ENCODE assay signal across 7 mouse cellular contexts in genomic region chr17:21536096-21536495, GRCm38 (mm10). TPM values are rescaled to one million over a fixed set of nuclear protein-coding genes. Genes with fewer than 3 reads are reported as not detected.
DNase-seq lines count a peak whose midpoint lies in the region; ATAC-seq lines count a peak whose summit lies in the region.

No protein-coding gene starts in this region.

- no peak for ATAC-seq in megakaryocyte, adult 5-6 weeks (ENCODE audit: poor library complexity, severe bottlenecking)
- no peak for ATAC-seq in forebrain, embryonic 11.5 days (replicated peaks; ENCODE audit: low FRiP score)
- no peak for ATAC-seq in liver, embryonic 11.5 days (replicated peaks; ENCODE audit: low FRiP score)
- no peak for ATAC-seq in stomach, embryonic 15.5 days (ENCODE audit: insufficient read depth, low FRiP score, low read depth)

- 38% methylated on average over 7 of the region's 7 CpGs for WGBS in forebrain, embryonic 11.5 days
- 24% methylated on average over 7 of the region's 7 CpGs for WGBS in liver, embryonic 11.5 days
- 33% methylated on average over 7 of the region's 7 CpGs for WGBS in stomach, embryonic 15.5 days

- no peak overlapping the region for H3K27ac ChIP-seq in forebrain, embryonic 11.5 days (ENCODE audit: low read depth, low read length)
- no peak overlapping the region for H3K27ac ChIP-seq in liver, embryonic 11.5 days (ENCODE audit: low read depth, low read length)
- H3K27ac ChIP-seq in stomach, embryonic 15.5 days, result no peak overlapping the region

- H3K9ac ChIP-seq in forebrain, embryonic 11.5 days (ENCODE audit: low read length), result peak overlapping the region; percentile 56
- peak overlapping the region; percentile 55 for H3K9ac ChIP-seq in liver, embryonic 11.5 days (ENCODE audit: low read depth, low read length)
- H3K9ac ChIP-seq in stomach, embryonic 15.5 days, result no peak overlapping the region

- peak overlapping the region; percentile 65; the same call in 1 of the 2 replicates for H3K4me2 ChIP-seq in forebrain, embryonic 11.5 days (ENCODE audit: low read depth, low read length, severe bottlenecking)
- H3K4me2 ChIP-seq in liver, embryonic 11.5 days, result peak overlapping the region; percentile 70
- peak overlapping the region; percentile 65 for H3K4me2 ChIP-seq in stomach, embryonic 15.5 days

- H3K27me3 ChIP-seq in megakaryocyte, embryonic 14.5 days (replicated peaks), result no peaks in the 10 kb centered on the region
- H3K27me3 ChIP-seq in forebrain, embryonic 11.5 days (ENCODE audit: control insufficient read depth, insufficient read depth, low read length), result no peaks in the 10 kb centered on the region
- no peaks in the 10 kb centered on the region for H3K27me3 ChIP-seq in liver, embryonic 11.5 days (replicated peaks; ENCODE audit: control insufficient read depth, insufficient read depth, low read length)
- no peaks in the 10 kb centered on the region for H3K27me3 ChIP-seq in stomach, embryonic 15.5 days (replicated peaks)

- DNase-seq in forebrain, embryonic 11.5 days (ENCODE audit: low spot score), result no peak
- no peak for DNase-seq in liver, embryonic 11.5 days (ENCODE audit: low spot score)
- no peak for DNase-seq in urinary bladder, postnatal 4 days (ENCODE audit: low spot score in 2 of 2)
- DNase-seq in MN1 (ENCODE audit: low spot score), result no peak

- peaks cover 33% of the 10 kb centered on the region for H3K36me3 ChIP-seq in megakaryocyte, embryonic 14.5 days (replicated peaks; ENCODE audit: low read length)
- H3K36me3 ChIP-seq in forebrain, embryonic 11.5 days (ENCODE audit: control insufficient read depth, insufficient read depth, low read length), result no peaks in the 10 kb centered on the region
- H3K36me3 ChIP-seq in liver, embryonic 11.5 days (ENCODE audit: control insufficient read depth, insufficient read depth, low read length), result no peaks in the 10 kb centered on the region
- no peaks in the 10 kb centered on the region for H3K36me3 ChIP-seq in stomach, embryonic 15.5 days

- H3K9me3 ChIP-seq in megakaryocyte, embryonic 14.5 days, result no peaks in the 10 kb centered on the region
- no peaks in the 10 kb centered on the region for H3K9me3 ChIP-seq in forebrain, embryonic 11.5 days (ENCODE audit: control insufficient read depth, low read length)
- H3K9me3 ChIP-seq in liver, embryonic 11.5 days (ENCODE audit: control insufficient read depth, low read length), result no peaks in the 10 kb centered on the region
- no peaks in the 10 kb centered on the region for H3K9me3 ChIP-seq in stomach, embryonic 15.5 days

- H3K4me3 ChIP-seq in megakaryocyte, embryonic 14.5 days (replicated peaks), result peak overlapping the region; percentile 95
- H3K4me3 ChIP-seq in forebrain, embryonic 11.5 days (ENCODE audit: low read depth, low read length), result peak overlapping the region; percentile 41; the same call in 1 of the 2 replicates
- peak overlapping the region; percentile 59 for H3K4me3 ChIP-seq in liver, embryonic 11.5 days (ENCODE audit: low read depth, low read length)
- peak overlapping the region; percentile 53 for H3K4me3 ChIP-seq in stomach, embryonic 15.5 days (replicated peaks)

- peaks cover 44% of the 10 kb centered on the region for H3K4me1 ChIP-seq in megakaryocyte, embryonic 14.5 days
- H3K4me1 ChIP-seq in forebrain, embryonic 11.5 days (replicated peaks; ENCODE audit: control insufficient read depth, insufficient read depth, low read length), result peaks cover 7% of the 10 kb centered on the region; the same call in 1 of the 2 replicates
- H3K4me1 ChIP-seq in liver, embryonic 11.5 days (replicated peaks; ENCODE audit: control insufficient read depth, insufficient read depth, low read length), result peaks cover 8% of the 10 kb centered on the region; the same call in 1 of the 2 replicates
- H3K4me1 ChIP-seq in stomach, embryonic 15.5 days, result peaks cover 13% of the 10 kb centered on the region

RNA-seq across cellular contexts. Expression of gene Zfp52, which starts 0.8 kb away (rescaled TPM):
- 1.1 TPM in 1 of 2 replicates, not detected in the other for polyA plus RNA-seq in megakaryocyte, embryonic 14.5 days (2012; ENCODE audit: insufficient read depth, low replicate concordance)
- 20.2 and 25.4 TPM in 2 replicates for total RNA-seq in megakaryocyte, adult 5-6 weeks (2015)
- 31.0 and 36.1 TPM in 2 replicates for total RNA-seq in megakaryocyte, adult 5-6 weeks (2017)
- polyA plus RNA-seq in forebrain, embryonic 11.5 days (2014; fragmentation: Nextera tagmentation; extraction: Ambion mirVana), result 1.2 and 1.3 TPM in 2 replicates
- polyA plus RNA-seq in liver, embryonic 11.5 days (2014; fragmentation: Nextera tagmentation; extraction: Ambion mirVana), result 1.7 and 2.5 TPM in 2 replicates
- 5.1 and 5.9 TPM in 2 replicates for polyA plus RNA-seq in stomach, embryonic 15.5 days (2015; fragmentation: Nextera tagmentation; extraction: Ambion mirVana)

RNA-seq across cellular contexts. Expression of gene Zfp948, which starts 30.7 kb away (rescaled TPM):
- 1.5 TPM in 1 of 2 replicates, not detected in the other for polyA plus RNA-seq in megakaryocyte, embryonic 14.5 days (2012; ENCODE audit: insufficient read depth, low replicate concordance)
- 2.0 and 3.4 TPM in 2 replicates for total RNA-seq in megakaryocyte, adult 5-6 weeks (2015)
- total RNA-seq in megakaryocyte, adult 5-6 weeks (2017), result 1.8 and 3.0 TPM in 2 replicates
- 16.3 and 18.6 TPM in 2 replicates for polyA plus RNA-seq in forebrain, embryonic 11.5 days (2014; fragmentation: Nextera tagmentation; extraction: Ambion mirVana)
- polyA plus RNA-seq in liver, embryonic 11.5 days (2014; fragmentation: Nextera tagmentation; extraction: Ambion mirVana), result 13.7 and 14.9 TPM in 2 replicates
- 16.0 and 16.3 TPM in 2 replicates for polyA plus RNA-seq in stomach, embryonic 15.5 days (2015; fragmentation: Nextera tagmentation; extraction: Ambion mirVana)

RNA-seq across cellular contexts. Expression of gene Zfp53, which starts 47.3 kb away (rescaled TPM):
- polyA plus RNA-seq in megakaryocyte, embryonic 14.5 days (2012; ENCODE audit: insufficient read depth, low replicate concordance), result 2.9 TPM in 1 of 2 replicates, not detected in the other
- 23.9 and 25.5 TPM in 2 replicates for total RNA-seq in megakaryocyte, adult 5-6 weeks (2015)
- 13.7 and 16.0 TPM in 2 replicates for total RNA-seq in megakaryocyte, adult 5-6 weeks (2017)
- polyA plus RNA-seq in forebrain, embryonic 11.5 days (2014; fragmentation: Nextera tagmentation; extraction: Ambion mirVana), result 9.6 TPM in 2 replicates
- 7.5 and 7.8 TPM in 2 replicates for polyA plus RNA-seq in liver, embryonic 11.5 days (2014; fragmentation: Nextera tagmentation; extraction: Ambion mirVana)
- polyA plus RNA-seq in stomach, embryonic 15.5 days (2015; fragmentation: Nextera tagmentation; extraction: Ambion mirVana), result 13.4 and 13.5 TPM in 2 replicates

Comparison
In these comparisons a context has a peak if more than half of its experiments do, and no peak if none do; other contexts are left out.
1. H3K4me3 ChIP-seq: peak in every context shown above with its lines; median percentile 95 in megakaryocyte, embryonic 14.5 days; 59 in liver, embryonic 11.5 days; 53 in stomach, embryonic 15.5 days; 41 in forebrain, embryonic 11.5 days.